Mouse (Mus musculus) heart, embryonic 13.5 days (tissue): ENCODE measurements around the gene Btg4. TPM values are rescaled to one million over a fixed set of nuclear protein-coding genes. Genes with fewer than 3 reads are reported as not detected.

Experiments used
- ATAC-seq: fragments of 200-750 bp; cut with Nextera tagmentation; 2 replicates; pipeline ENCODE4 v1.8.0; 2017; ENCODE audit warnings: moderate TSS enrichment; ENCODE audit not compliant: insufficient number of reproducible peaks, low FRiP score, low TSS enrichment; ENCODE audit errors: extremely low read depth
- H3K27ac ChIP-seq: fragments of 300-500 bp; sonication (generic); replicated peaks from 2 replicates; pipeline ENCODE4 v1.5.1; 2015; ENCODE audit warnings: moderate library complexity, mild to moderate bottlenecking, inconsistent platforms
- H3K27me3 ChIP-seq: fragments of 300-500 bp; sonication (generic); replicated peaks from 2 replicates; pipeline ENCODE4 v1.6.1; 2015; ENCODE audit warnings: mild to moderate bottlenecking, inconsistent platforms
- H3K36me3 ChIP-seq: fragments of 300-500 bp; sonication (generic); 2 replicates; pipeline ENCODE4 v1.6.1; 2015; ENCODE audit warnings: mild to moderate bottlenecking, inconsistent platforms
- H3K4me1 ChIP-seq: fragments of 300-500 bp; sonication (generic); 2 replicates; pipeline ENCODE4 v1.6.1; 2015; ENCODE audit warnings: inconsistent platforms
- H3K4me2 ChIP-seq: fragments of 300-500 bp; sonication (generic); 2 replicates; pipeline ENCODE4 v1.6.1; 2015; ENCODE audit warnings: inconsistent platforms, mild to moderate bottlenecking, moderate library complexity
- H3K4me3 ChIP-seq: fragments of 300-500 bp; sonication (generic); 2 replicates; pipeline ENCODE4 v1.5.1; 2015; ENCODE audit warnings: moderate library complexity, mild to moderate bottlenecking, inconsistent platforms
- H3K9ac ChIP-seq: fragments of 300-500 bp; sonication (generic); 2 replicates; pipeline ENCODE4 v1.6.1; 2015; ENCODE audit warnings: inconsistent platforms, mild to moderate bottlenecking, moderate library complexity
- H3K9me3 ChIP-seq: fragments of 300-500 bp; sonication (generic); 2 replicates; pipeline ENCODE4 v1.6.1; 2016; ENCODE audit warnings: inconsistent platforms
- WGBS: fragments of 180-500 bp; shearing (Covaris S2); methylation state at CpG from one replicate; pipeline ENCODE4 v1.1.7; 2015; ENCODE audit warnings: mixed read lengths; 5-methylcytosine and 5-hydroxymethylcytosine counted together
- microRNA counts: library from miRNA; unstranded; fragments of <30 nt; microRNA quantifications from one replicate; lab custom pipeline; 2016
- microRNA-seq: library from miRNA; unstranded; fragments of <30 nt; microRNA quantifications from one replicate; pipeline ENCODE4, GENCODE M21; 2016
- polyA plus RNA-seq: library from polyadenylated mRNA; unstranded; fragments of >200 nt; fragmentation: Nextera tagmentation; extraction: Ambion mirVana; gene quantifications from 2 replicates; pipeline ENCODE4 v1.2.1, GENCODE M21; 2015

Btg4 gene
- polyA plus RNA-seq, 1 experiment from 2014 or later = not detected

DNA sequence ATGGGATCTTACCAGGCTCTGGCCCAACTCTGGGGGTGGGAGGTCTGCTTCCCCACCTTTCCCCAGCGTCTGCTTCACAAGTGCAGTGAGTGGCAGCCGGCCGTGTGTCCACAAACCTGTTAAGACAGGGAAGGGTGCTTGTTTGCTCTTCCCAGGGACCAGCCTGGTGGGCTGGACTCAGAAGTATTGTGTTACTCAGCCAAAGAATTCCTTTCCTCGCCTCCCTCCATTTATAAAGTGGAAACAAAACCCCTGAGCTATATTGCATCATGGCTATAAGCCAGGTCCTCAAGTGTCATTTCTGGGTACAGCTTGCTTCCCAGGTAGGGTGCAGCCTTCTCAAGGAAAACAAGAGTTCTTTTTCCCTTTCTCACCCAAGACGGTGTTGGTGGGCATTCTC lies 108.0 kb downstream of the Btg4 start:
- H3K9ac ChIP-seq = no peak overlapping the region
- no peak for ATAC-seq
- no peak overlapping the region for H3K27ac ChIP-seq
- H3K4me2 ChIP-seq = no peak overlapping the region
- H3K27me3 ChIP-seq = no peaks in the 10 kb centered on the region
- H3K4me3 ChIP-seq = no peak overlapping the region
- no peaks in the 10 kb centered on the region for H3K36me3 ChIP-seq
- 56% methylated on average over 5 of the region's 5 CpGs for WGBS
- H3K9me3 ChIP-seq = no peaks in the 10 kb centered on the region
- no peaks in the 10 kb centered on the region for H3K4me1 ChIP-seq

- H3K9ac ChIP-seq = no peak overlapping the region
- no peaks in the 10 kb centered on the region for H3K27me3 ChIP-seq
- H3K4me3 ChIP-seq = no peak overlapping the region
- no peaks in the 10 kb centered on the region for H3K9me3 ChIP-seq
- H3K36me3 ChIP-seq = no peaks in the 10 kb centered on the region
- no peak for ATAC-seq
- H3K4me1 ChIP-seq = no peaks in the 10 kb centered on the region
- no peak overlapping the region for H3K27ac ChIP-seq
- WGBS = 81% methylated on average over 7 of the region's 7 CpGs
- no peak overlapping the region for H3K4me2 ChIP-seq
These were observed 108.4 kb downstream of the Btg4 start for GRCm38 (mm10) chr9:51169133-51169532.

MicroRNA genes within 50 kb of the gene (microRNA counts, 519-probe panel; counts per million panel counts)
- microRNA mmu-miR-34b-3p (lab: Ali Mortazavi, UCI) = 209 counts per million, percentile 61 among the panel's probes with 10 or more counts
- microRNA mmu-miR-34b-5p (lab: Ali Mortazavi, UCI) = 209 counts per million, percentile 61 among the panel's probes with 10 or more counts
- 6,103 counts per million, percentile 94 among the panel's probes with 10 or more counts for microRNA mmu-miR-34c (lab: Ali Mortazavi, UCI)

Small RNAs within 50 kb of the gene (microRNA-seq; reads per million reads assigned to microRNA genes)
- gene Mir34b (19.4 reads per million, percentile 35 among the genes with 10 or more reads in this experiment), gene Mir34c (547 reads per million, percentile 74 among the genes with 10 or more reads in this experiment)

Other genes with a start within 250 kb of the Btg4 start
- 46.3 and 48.6 TPM in 2 replicates for gene Ppp2r1b, start 215.6 kb upstream of the Btg4 start, polyA plus RNA-seq
- gene Sik2, start 51.8 kb upstream of the Btg4 start, polyA plus RNA-seq = 12.6 and 13.4 TPM in 2 replicates
- 8.3 and 8.6 TPM in 2 replicates for gene Layn, start 16.2 kb downstream of the Btg4 start, polyA plus RNA-seq
- not detected in 2 replicates for gene 4833427G06Rik, start 41.2 kb downstream of the Btg4 start, polyA plus RNA-seq
- gene Gm32742, start 104.6 kb downstream of the Btg4 start, polyA plus RNA-seq = 0.01 TPM in 1 of 2 replicates, not detected in the other
- not detected in 2 replicates for gene Pou2af1, start 152.8 kb downstream of the Btg4 start, polyA plus RNA-seq
- 3.4 and 4.1 TPM in 2 replicates for gene Colca2, start 217.7 kb downstream of the Btg4 start, polyA plus RNA-seq